Mouse (Mus musculus): ENCODE measurements around the gene Shmt1. TPM values are rescaled to one million over a fixed set of nuclear protein-coding genes. Genes with fewer than 3 reads are reported as not detected.

Shmt1 gene
- total and polyA plus RNA-seq, 3 experiments = 38.7 to 82.4 (median 43.5) TPM

Other genes starting within 250 kb of the Shmt1 start
- 10 to 100 TPM; 19.5 to 26.5 TPM for gene Llgl1, start 112.0 kb downstream of the Shmt1 start, total RNA-seq (2021)
- gene Llgl1, start 112.0 kb downstream of the Shmt1 start, polyA plus RNA-seq (2012; rRNA removed) = 59.4 and 62.5 TPM in 2 replicates
- 100 to 1,000 TPM; 149 to 186 TPM for gene Flii, start 84.5 kb downstream of the Shmt1 start, total RNA-seq (2021)
- 271 and 327 TPM in 2 replicates for gene Flii, start 84.5 kb downstream of the Shmt1 start, polyA plus RNA-seq (2012; rRNA removed)
- 10 to 100 TPM; 26.0 to 41.6 TPM for gene Mief2, start 83.3 kb downstream of the Shmt1 start, total RNA-seq (2021)
- gene Mief2, start 83.3 kb downstream of the Shmt1 start, polyA plus RNA-seq (2012; rRNA removed) = 47.2 and 50.1 TPM in 2 replicates
- 10 to 100 TPM in 1 of 2 experiments, 1 to 10 TPM in 1; 6.7 to 10.7 TPM for gene Top3a, start 34.4 kb downstream of the Shmt1 start, total RNA-seq (2021)
- gene Top3a, start 34.4 kb downstream of the Shmt1 start, polyA plus RNA-seq (2012; rRNA removed) = 5.8 and 6.1 TPM in 2 replicates
- gene Smcr8, start 34.2 kb downstream of the Shmt1 start, total RNA-seq (2021) = 10 to 100 TPM; 19.7 to 33.3 TPM
- 6.4 and 8.6 TPM in 2 replicates for gene Smcr8, start 34.2 kb downstream of the Shmt1 start, polyA plus RNA-seq (2012; rRNA removed)
- gene Dhrs7b, start 18.9 kb upstream of the Shmt1 start, total RNA-seq (2021) = 10 to 100 TPM; 36.9 to 53.7 TPM
- gene Dhrs7b, start 18.9 kb upstream of the Shmt1 start, polyA plus RNA-seq (2012; rRNA removed) = 13.2 and 16.0 TPM in 2 replicates
- 10 to 100 TPM; 37.0 to 62.2 TPM for gene Tmem11, start 67.6 kb upstream of the Shmt1 start, total RNA-seq (2021)
- gene Tmem11, start 67.6 kb upstream of the Shmt1 start, polyA plus RNA-seq (2012; rRNA removed) = 74.9 and 88.3 TPM in 2 replicates
- 10 to 100 TPM; 17.7 to 20.1 TPM for gene Natd1, start 103.0 kb upstream of the Shmt1 start, total RNA-seq (2021)
- 38.3 and 40.9 TPM in 2 replicates for gene Natd1, start 103.0 kb upstream of the Shmt1 start, polyA plus RNA-seq (2012; rRNA removed)
- gene Map2k3, start 120.3 kb upstream of the Shmt1 start, total RNA-seq (2021) = 100 to 1,000 TPM in 1 of 2 experiments, 10 to 100 TPM in 1; 91.3 to 101 TPM
- gene Map2k3, start 120.3 kb upstream of the Shmt1 start, polyA plus RNA-seq (2012; rRNA removed) = 110 and 145 TPM in 2 replicates
- gene Kcnj12, start 210.8 kb upstream of the Shmt1 start, total RNA-seq (2021) = 1 to 10 TPM; 1.5 to 3.1 TPM
- 5.0 and 5.1 TPM in 2 replicates for gene Kcnj12, start 210.8 kb upstream of the Shmt1 start, polyA plus RNA-seq (2012; rRNA removed)